Mouse (Mus musculus): ENCODE measurements around the gene Ucp2. TPM values are rescaled to one million over a fixed set of nuclear protein-coding genes. Genes with fewer than 3 reads are reported as not detected.

The Ucp2 gene
- polyA plus RNA-seq, 1 experiment from 2014 or later, result 382 TPM

DNA sequence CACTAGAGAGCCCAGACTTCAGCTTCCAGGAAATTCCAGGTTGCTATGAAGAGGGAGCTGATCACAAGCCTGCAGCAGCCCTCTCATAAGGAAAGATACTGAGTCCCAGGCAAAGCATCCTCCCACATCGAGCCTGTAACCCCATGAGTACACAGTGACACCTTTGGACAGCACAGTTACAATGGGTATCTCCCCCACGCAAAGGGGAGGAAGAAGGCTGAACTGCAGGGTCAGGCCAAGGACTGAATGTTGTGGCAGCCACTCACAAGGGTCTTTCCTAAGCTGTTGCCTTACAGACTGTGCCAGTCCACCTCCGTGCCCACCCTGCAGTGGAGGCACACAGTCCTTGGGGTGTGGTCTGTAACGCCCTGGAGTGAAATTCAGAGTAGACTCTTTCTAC, 13.4 kb downstream of the Ucp2 start:
- WGBS, result 66% methylated on average over 4 of the region's 4 CpGs
- ATAC-seq, result no peak
- H3K9ac ChIP-seq (ENCODE audit: low read depth, low read length), result no peak overlapping the region
- no peak overlapping the region for H3K4me3 ChIP-seq (ENCODE audit: low read length)
- H3K27ac ChIP-seq (ENCODE audit: low read length), result no peak overlapping the region
- peaks cover 11% of the 10 kb centered on the region; the same call in 1 of the 2 replicates for H3K4me1 ChIP-seq (ENCODE audit: control insufficient read depth, insufficient read depth, low read length)
- H3K4me2 ChIP-seq (ENCODE audit: low read depth, low read length), result no peak overlapping the region
- H3K27me3 ChIP-seq (replicated peaks; ENCODE audit: control insufficient read depth, insufficient read depth, low read length), result no peaks in the 10 kb centered on the region
- no peaks in the 10 kb centered on the region for H3K36me3 ChIP-seq (ENCODE audit: control insufficient read depth, insufficient read depth, low read length)
- no peaks in the 10 kb centered on the region for H3K9me3 ChIP-seq (ENCODE audit: control insufficient read depth, low read length)

DNA sequence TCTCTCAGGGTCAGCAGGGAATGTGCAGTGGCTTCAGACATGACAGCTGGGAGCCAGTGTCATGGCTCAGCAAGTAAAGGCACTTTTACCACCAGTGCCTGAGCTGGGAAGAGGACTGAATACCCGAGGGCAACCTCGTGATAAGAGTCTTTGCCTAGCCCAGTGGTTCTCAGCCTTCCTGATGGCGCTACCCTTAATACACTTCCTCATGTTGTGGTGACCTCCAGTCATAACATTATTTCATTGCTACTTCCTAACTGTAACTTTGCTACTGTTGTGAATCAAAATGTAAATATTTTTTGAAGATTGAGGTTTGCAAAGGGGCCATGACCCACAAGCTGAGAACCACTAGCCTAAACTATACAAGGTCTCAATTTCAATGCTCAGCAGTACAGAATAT, 15.5 kb downstream of the Ucp2 start:
- 52% methylated on average over 3 of the region's 3 CpGs for WGBS
- H3K4me2 ChIP-seq (ENCODE audit: low read depth, low read length), result no peak overlapping the region
- H3K36me3 ChIP-seq (ENCODE audit: control insufficient read depth, insufficient read depth, low read length), result no peaks in the 10 kb centered on the region
- H3K27ac ChIP-seq (ENCODE audit: low read length), result no peak overlapping the region
- peaks cover 6% of the 10 kb centered on the region; the same call in 1 of the 2 replicates for H3K4me1 ChIP-seq (ENCODE audit: control insufficient read depth, insufficient read depth, low read length)
- H3K4me3 ChIP-seq (ENCODE audit: low read length), result no peak overlapping the region
- no peaks in the 10 kb centered on the region for H3K9me3 ChIP-seq (ENCODE audit: control insufficient read depth, low read length)
- H3K27me3 ChIP-seq (replicated peaks; ENCODE audit: control insufficient read depth, insufficient read depth, low read length), result no peaks in the 10 kb centered on the region
- ATAC-seq, result peak; percentile 39; the same call in 1 of the 2 replicates
- no peak overlapping the region for H3K9ac ChIP-seq (ENCODE audit: low read depth, low read length)

DNA sequence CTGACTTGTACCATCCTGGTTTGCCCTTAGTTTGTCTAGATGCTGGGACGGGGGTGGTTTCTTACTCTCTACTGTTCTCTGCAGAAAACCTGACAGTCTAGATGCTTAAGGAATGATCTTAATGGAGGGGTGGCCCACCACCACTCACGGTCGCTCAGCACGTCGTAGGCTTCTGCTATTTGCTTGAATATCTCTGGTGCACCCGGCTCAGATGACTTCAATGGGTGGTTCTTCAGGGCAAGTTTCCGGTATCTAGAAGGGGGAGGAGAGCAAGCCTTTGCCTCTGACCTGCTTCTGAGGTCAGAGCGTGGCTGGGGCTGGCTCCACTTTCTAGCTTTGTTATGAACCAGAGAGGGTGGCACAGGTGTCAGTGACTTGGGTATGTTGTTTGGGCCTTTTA, 18.5 kb downstream of the Ucp2 start:
- H3K27me3 ChIP-seq (replicated peaks; ENCODE audit: control insufficient read depth, insufficient read depth, low read length), result no peaks in the 10 kb centered on the region
- 64% methylated on average over 8 of the region's 8 CpGs for WGBS
- H3K4me3 ChIP-seq (ENCODE audit: low read length), result no peak overlapping the region
- H3K36me3 ChIP-seq (ENCODE audit: control insufficient read depth, insufficient read depth, low read length), result no peaks in the 10 kb centered on the region
- peaks cover 3% of the 10 kb centered on the region; the same call in 1 of the 2 replicates for H3K4me1 ChIP-seq (ENCODE audit: control insufficient read depth, insufficient read depth, low read length)
- no peak overlapping the region for H3K4me2 ChIP-seq (ENCODE audit: low read depth, low read length)
- H3K27ac ChIP-seq (ENCODE audit: low read length), result no peak overlapping the region
- no peaks in the 10 kb centered on the region for H3K9me3 ChIP-seq (ENCODE audit: control insufficient read depth, low read length)
- ATAC-seq, result no peak
- no peak overlapping the region for H3K9ac ChIP-seq (ENCODE audit: low read depth, low read length)

DNA sequence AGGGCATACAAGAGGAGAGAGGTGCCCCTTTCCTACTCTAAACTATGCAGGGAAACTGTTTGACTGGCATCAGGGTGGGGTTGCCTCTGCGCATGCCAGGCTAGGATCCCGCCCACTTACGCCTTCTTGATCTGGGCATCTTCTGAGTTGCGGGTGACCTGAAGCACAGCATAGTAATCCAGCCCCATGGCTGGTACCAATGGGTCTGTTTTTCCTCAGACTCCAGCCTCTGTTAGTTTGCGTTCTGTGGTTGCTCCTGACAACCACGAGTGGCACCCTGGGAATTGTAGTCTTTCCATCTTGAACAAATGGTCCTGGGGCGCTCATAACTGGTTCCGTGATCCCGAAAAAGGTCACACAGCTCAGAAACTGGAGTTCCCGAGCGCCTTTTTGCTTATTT, 21.4 kb downstream of the Ucp2 start, which contains the start of gene Dnajb13:
TSS of gene Dnajb13 (minus strand) at position 388 of the 400 bp plus-strand sequence.
- WGBS, result 47% methylated on average over 11 of the region's 11 CpGs
- H3K4me1 ChIP-seq (ENCODE audit: control insufficient read depth, insufficient read depth, low read length), result no peaks in the 10 kb centered on the region
- H3K36me3 ChIP-seq (ENCODE audit: control insufficient read depth, insufficient read depth, low read length), result no peaks in the 10 kb centered on the region
- H3K9ac ChIP-seq (ENCODE audit: low read depth, low read length), result no peak within 1 kb of the TSS
- no peak within 1 kb of the TSS for H3K4me2 ChIP-seq (ENCODE audit: low read depth, low read length)
- ATAC-seq, result peak; percentile 21; the same call in 1 of the 2 replicates
- H3K27ac ChIP-seq (ENCODE audit: low read length), result no peak within 1 kb of the TSS
- no peak within 1 kb of the TSS for H3K4me3 ChIP-seq (ENCODE audit: low read length)
- H3K9me3 ChIP-seq (ENCODE audit: control insufficient read depth, low read length), result no peaks in the 10 kb centered on the region
- H3K27me3 ChIP-seq (replicated peaks; ENCODE audit: control insufficient read depth, insufficient read depth, low read length), result no peaks in the 10 kb centered on the region

DNA sequence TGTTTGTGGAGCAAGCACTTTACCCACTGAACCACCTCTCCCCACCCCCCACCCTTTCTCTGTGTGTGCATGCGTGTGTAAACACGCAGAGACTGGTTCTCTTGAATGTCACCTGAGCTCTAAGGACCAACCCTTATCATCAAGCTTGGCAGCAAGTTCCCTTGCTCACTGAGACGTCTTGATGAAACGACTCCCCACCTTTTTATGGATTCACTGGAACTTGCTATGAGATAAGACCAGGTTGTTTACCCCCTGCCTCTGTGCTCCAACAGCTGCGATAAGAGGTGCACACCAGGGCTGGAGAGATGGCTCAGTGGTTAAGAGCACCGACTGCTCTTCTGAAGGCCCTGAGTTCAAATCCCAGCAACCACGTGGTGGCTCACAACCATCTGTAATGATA, 27.1 kb downstream of the Ucp2 start:
- peak; percentile 57 for ATAC-seq
- no peaks in the 10 kb centered on the region for H3K36me3 ChIP-seq (ENCODE audit: control insufficient read depth, insufficient read depth, low read length)
- H3K4me2 ChIP-seq (ENCODE audit: low read depth, low read length), result no peak overlapping the region
- H3K27me3 ChIP-seq (replicated peaks; ENCODE audit: control insufficient read depth, insufficient read depth, low read length), result no peaks in the 10 kb centered on the region
- H3K4me3 ChIP-seq (ENCODE audit: low read length), result no peak overlapping the region
- H3K27ac ChIP-seq (ENCODE audit: low read length), result no peak overlapping the region
- 44% methylated on average over 7 of the region's 7 CpGs for WGBS
- H3K9me3 ChIP-seq (ENCODE audit: control insufficient read depth, low read length), result no peaks in the 10 kb centered on the region
- no peaks in the 10 kb centered on the region for H3K4me1 ChIP-seq (ENCODE audit: control insufficient read depth, insufficient read depth, low read length)
- H3K9ac ChIP-seq (ENCODE audit: low read depth, low read length), result no peak overlapping the region

DNA sequence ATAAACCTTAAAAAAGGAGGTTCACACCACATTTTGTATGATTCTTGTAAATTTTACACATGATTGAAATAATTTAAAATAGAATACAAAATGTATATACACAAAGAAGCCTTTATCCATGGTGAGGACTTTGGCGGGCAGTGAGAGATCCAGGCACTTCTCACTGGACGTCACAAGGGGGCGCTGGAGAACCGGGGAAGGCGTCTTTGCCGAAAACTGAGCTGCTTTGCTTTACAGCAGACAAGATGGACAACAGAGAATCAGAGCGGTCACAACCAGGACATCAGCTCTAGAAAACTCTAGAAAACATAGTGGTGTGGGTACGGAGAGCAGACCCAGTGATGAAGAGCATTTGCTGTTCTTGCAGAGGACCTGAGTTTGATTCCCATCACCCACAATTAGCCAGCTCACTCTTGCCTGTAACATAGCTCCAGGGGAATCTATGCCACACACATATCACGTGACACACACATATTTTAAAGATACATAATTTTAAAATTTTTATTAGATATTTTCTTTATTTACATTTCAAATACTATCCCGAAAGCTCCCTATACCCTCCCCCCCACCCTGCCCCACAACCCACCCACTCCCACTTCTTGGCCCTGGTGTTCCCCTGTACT, 27.6 kb downstream of the Ucp2 start:
- no peak overlapping the region for H3K4me3 ChIP-seq (ENCODE audit: low read length)
- no peaks in the 10 kb centered on the region for H3K4me1 ChIP-seq (ENCODE audit: control insufficient read depth, insufficient read depth, low read length)
- no peak overlapping the region for H3K4me2 ChIP-seq (ENCODE audit: low read depth, low read length)
- no peaks in the 10 kb centered on the region for H3K27me3 ChIP-seq (replicated peaks; ENCODE audit: control insufficient read depth, insufficient read depth, low read length)
- no peak overlapping the region for H3K9ac ChIP-seq (ENCODE audit: low read depth, low read length)
- H3K27ac ChIP-seq (ENCODE audit: low read length), result no peak overlapping the region
- WGBS, result 17% methylated on average over 10 of the region's 10 CpGs
- no peaks in the 10 kb centered on the region for H3K9me3 ChIP-seq (ENCODE audit: control insufficient read depth, low read length)
- H3K36me3 ChIP-seq (ENCODE audit: control insufficient read depth, insufficient read depth, low read length), result no peaks in the 10 kb centered on the region
- peak; percentile 65 for ATAC-seq

DNA sequence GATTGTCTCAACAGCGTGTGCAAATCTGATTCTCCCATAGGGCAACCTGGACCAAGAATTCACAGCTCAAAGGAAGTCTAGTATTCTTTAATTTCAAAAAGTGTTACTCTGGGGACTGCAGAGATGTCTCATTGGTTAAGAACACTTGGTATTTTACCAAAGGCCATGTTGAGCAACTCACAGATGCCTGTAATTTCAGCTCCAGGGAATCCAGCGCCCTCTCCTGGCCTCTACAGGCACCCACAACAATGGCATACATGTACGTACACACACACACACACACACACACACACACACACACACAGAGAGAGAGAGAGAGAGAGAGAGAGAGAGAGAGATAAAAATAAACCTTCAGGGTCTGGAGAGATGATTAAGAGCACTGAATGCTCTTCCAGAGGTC, 29.1 kb downstream of the Ucp2 start:
- H3K36me3 ChIP-seq (ENCODE audit: control insufficient read depth, insufficient read depth, low read length), result no peaks in the 10 kb centered on the region
- no peaks in the 10 kb centered on the region for H3K27me3 ChIP-seq (replicated peaks; ENCODE audit: control insufficient read depth, insufficient read depth, low read length)
- 72% methylated on average over 3 of the region's 3 CpGs for WGBS
- no peak overlapping the region for H3K4me3 ChIP-seq (ENCODE audit: low read length)
- H3K4me1 ChIP-seq (ENCODE audit: control insufficient read depth, insufficient read depth, low read length), result no peaks in the 10 kb centered on the region
- no peak overlapping the region for H3K27ac ChIP-seq (ENCODE audit: low read length)
- H3K9ac ChIP-seq (ENCODE audit: low read depth, low read length), result no peak overlapping the region
- no peaks in the 10 kb centered on the region for H3K9me3 ChIP-seq (ENCODE audit: control insufficient read depth, low read length)
- no peak for ATAC-seq
- H3K4me2 ChIP-seq (ENCODE audit: low read depth, low read length), result no peak overlapping the region

DNA sequence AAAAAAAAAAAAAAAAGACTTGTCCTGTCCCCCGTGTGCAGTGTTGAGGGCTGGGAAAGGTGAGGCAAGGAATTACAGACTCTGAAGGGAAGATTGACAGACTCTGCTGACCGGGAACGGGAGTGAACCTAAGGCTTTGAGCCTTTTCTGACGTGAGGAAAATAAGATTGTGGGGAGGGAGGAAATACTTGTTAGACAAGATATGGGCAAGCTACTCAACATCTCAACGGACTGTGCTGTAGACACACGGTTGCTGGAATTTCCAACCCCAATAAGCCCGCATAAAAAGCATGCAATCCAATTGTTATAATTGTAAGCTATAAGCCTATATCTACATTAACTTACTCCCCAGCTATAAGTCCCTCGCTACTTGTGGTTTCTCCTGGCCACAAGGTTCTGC, 31.5 kb downstream of the Ucp2 start:
- no peak overlapping the region for H3K9ac ChIP-seq (ENCODE audit: low read depth, low read length)
- H3K36me3 ChIP-seq (ENCODE audit: control insufficient read depth, insufficient read depth, low read length), result no peaks in the 10 kb centered on the region
- no peaks in the 10 kb centered on the region for H3K9me3 ChIP-seq (ENCODE audit: control insufficient read depth, low read length)
- H3K4me3 ChIP-seq (ENCODE audit: low read length), result no peak overlapping the region
- H3K27ac ChIP-seq (ENCODE audit: low read length), result no peak overlapping the region
- no peaks in the 10 kb centered on the region for H3K4me1 ChIP-seq (ENCODE audit: control insufficient read depth, insufficient read depth, low read length)
- no peaks in the 10 kb centered on the region for H3K27me3 ChIP-seq (replicated peaks; ENCODE audit: control insufficient read depth, insufficient read depth, low read length)
- WGBS, result 56% methylated on average over 8 of the region's 8 CpGs
- no peak for ATAC-seq
- no peak overlapping the region for H3K4me2 ChIP-seq (ENCODE audit: low read depth, low read length)

DNA sequence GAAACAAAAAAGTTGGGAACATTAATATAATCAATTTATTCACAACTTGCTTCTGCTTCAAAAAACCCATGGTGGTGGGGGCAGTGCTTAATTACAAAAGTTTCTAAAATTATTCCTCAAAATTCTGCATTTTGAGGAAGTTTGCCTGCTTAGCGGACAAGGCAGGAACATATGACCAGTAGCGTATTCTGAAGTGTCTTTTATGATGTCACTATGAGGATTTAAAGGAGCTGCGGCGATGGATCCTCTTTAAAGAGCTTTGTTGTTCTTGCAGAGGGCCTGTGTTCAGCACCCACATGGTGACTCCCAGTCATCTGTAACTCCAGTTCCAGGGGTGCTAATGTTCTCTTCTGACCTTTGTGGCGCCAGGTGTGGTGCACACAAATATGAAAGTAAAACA, 37.6 kb downstream of the Ucp2 start:
- Histone ChIP-seq H3K9ac (ENCODE audit: low read depth, low read length) (no peak overlapping the region), H3K9me3 (ENCODE audit: control insufficient read depth, low read length) (no peaks in the 10 kb centered on the region), H3K4me3 (ENCODE audit: low read length) (no peak overlapping the region), H3K36me3 (ENCODE audit: control insufficient read depth, insufficient read depth, low read length) (no peaks in the 10 kb centered on the region), H3K27ac (ENCODE audit: low read length) (no peak overlapping the region), H3K27me3 (replicated peaks; ENCODE audit: control insufficient read depth, insufficient read depth, low read length) (no peaks in the 10 kb centered on the region), H3K4me2 (ENCODE audit: low read depth, low read length) (no peak overlapping the region), H3K4me1 (ENCODE audit: control insufficient read depth, insufficient read depth, low read length) (no peaks in the 10 kb centered on the region; the same call in 1 of the 2 replicates)
- 89% methylated on average over 5 of the region's 5 CpGs for whole genome bisulfite sequencing
- no peak for ATAC-seq

DNA sequence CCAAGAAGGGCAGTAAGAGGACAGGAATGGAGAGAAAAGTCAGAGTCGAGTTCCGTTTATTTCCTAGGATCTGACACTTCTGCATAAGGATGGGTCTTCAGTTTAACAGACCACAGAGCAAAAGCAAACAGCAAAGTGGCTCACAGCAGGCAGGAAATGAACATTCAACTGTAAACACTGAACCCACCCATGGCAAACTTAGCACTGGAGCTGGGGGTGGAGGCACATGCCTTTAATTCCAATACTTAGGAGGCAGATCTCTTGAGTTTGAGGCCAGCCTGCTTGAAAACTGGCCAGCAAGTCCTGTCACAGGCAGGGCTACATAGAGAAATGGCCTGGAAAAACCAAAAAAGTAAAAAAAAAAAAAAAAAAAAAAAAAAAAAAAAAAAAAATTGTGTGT, 40.4 kb downstream of the Ucp2 start:
- 30% methylated on average over 2 of the region's 2 CpGs for WGBS

More for the DNA sequence above, 40.4 kb downstream of the Ucp2 start:
- peaks cover 4% of the 10 kb centered on the region; the same call in 1 of the 2 replicates for H3K4me1 ChIP-seq (ENCODE audit: control insufficient read depth, insufficient read depth, low read length)
- no peaks in the 10 kb centered on the region for H3K36me3 ChIP-seq (ENCODE audit: control insufficient read depth, insufficient read depth, low read length)
- no peak for ATAC-seq
- H3K9ac ChIP-seq (ENCODE audit: low read depth, low read length), result 0 out of 2 replicates have a peak overlapping the region, but pooled peaks have one; percentile 21
- H3K4me3 ChIP-seq (ENCODE audit: low read length), result no peak overlapping the region
- no peak overlapping the region for H3K4me2 ChIP-seq (ENCODE audit: low read depth, low read length)
- H3K9me3 ChIP-seq (ENCODE audit: control insufficient read depth, low read length), result no peaks in the 10 kb centered on the region
- H3K27ac ChIP-seq (ENCODE audit: low read length), result 0 out of 2 replicates have a peak overlapping the region, but pooled peaks have one; percentile 0
- H3K27me3 ChIP-seq (replicated peaks; ENCODE audit: control insufficient read depth, insufficient read depth, low read length), result no peaks in the 10 kb centered on the region

Measured in intestine, embryonic 16.5 days (tissue).